Mouse (Mus musculus) splenic B cell, adult 2 months (primary cell): Measurements from ENCODE around the gene Gm2696.

Experiments used
- DNase-seq: peaks from one replicate; pipeline ENCODE4 v3.0.0-alpha.2; 2011; ENCODE audit warnings: low read depth, low spot score
- H3K27me3 ChIP-seq: 2 replicates; pipeline ENCODE4 v1.6.1; 2012; ENCODE audit warnings: mild to moderate bottlenecking, low read length, moderate library complexity, mixed read lengths; ENCODE audit not compliant: control insufficient read depth, poor library complexity, insufficient read depth, severe bottlenecking
- H3K36me3 ChIP-seq: 2 replicates; pipeline ENCODE4 v1.6.1; 2012; ENCODE audit warnings: mild to moderate bottlenecking, low read length, moderate library complexity, mixed read lengths; ENCODE audit not compliant: control insufficient read depth, poor library complexity, insufficient read depth, severe bottlenecking

Gm2696 gene

GRCm38 (mm10) chr10:77815514-77815913 lies 1.0 kb downstream of the Gm2696 start:
- DNase-seq = peak; percentile 49
- H3K36me3 ChIP-seq = no peaks in the 10 kb centered on the region
- H3K27me3 ChIP-seq = no peaks in the 10 kb centered on the region

DNA sequence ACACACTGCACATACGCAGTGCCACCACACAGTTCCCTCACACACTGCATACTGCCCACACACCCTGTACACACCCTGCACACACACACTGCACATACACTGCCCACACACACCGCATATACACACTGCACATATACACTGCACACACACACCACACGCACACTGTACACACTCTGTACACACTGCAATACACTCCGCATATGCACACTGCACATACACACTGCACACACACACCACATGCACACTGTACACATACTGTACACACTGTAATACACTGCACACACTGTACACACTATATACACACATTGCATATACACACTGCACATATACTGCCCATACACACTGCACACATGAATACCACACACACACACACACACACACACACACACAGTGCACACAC lies 4.0 kb downstream of the Gm2696 start:
- Histone ChIP-seq H3K27me3 (no peaks in the 10 kb centered on the region), H3K36me3 (no peaks in the 10 kb centered on the region)
- DNase-seq = no peak

GRCm38 (mm10) chr10:77819203-77819602 lies 4.7 kb downstream of the Gm2696 start:
- no peaks in the 10 kb centered on the region for H3K36me3 ChIP-seq
- DNase-seq = no peak
- H3K27me3 ChIP-seq = no peaks in the 10 kb centered on the region

DNA sequence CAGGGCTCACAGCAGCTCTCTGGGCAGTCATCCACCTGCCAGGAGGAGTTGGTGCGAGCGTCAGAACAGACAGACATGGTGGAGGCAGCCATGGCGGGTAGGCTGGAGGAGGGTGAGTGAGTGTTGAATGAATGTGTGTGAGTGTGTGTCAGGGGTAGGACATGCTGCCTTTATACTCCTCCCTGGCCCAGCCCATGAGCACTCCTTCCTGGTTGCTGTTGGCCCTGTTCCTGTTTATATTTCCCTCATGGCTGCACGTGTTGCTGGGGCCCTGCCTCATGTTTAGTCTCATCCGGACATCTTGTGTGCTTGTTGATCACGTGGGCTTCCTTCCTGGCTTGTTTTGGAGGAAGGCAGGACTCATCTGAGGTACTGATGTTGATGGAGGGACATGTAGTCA lies 12.5 kb downstream of the Gm2696 start, which contains the start of gene Krtap10-4:
Gene Krtap10-4, minus strand, starts transcription at position 145 of the 400 bp plus-strand sequence.
- H3K36me3 ChIP-seq = no peaks in the 10 kb centered on the region
- no peaks in the 10 kb centered on the region for H3K27me3 ChIP-seq
- no peak for DNase-seq

GRCm38 (mm10) chr10:77835647-77836046 lies 21.2 kb downstream of the Gm2696 start, which contains the start of gene Krtap10-10:
Krtap10-10 (plus strand) TSS chr10:77835947.
- H3K27me3 ChIP-seq = no peaks in the 10 kb centered on the region
- DNase-seq = no peak
- no peaks in the 10 kb centered on the region for H3K36me3 ChIP-seq

DNA sequence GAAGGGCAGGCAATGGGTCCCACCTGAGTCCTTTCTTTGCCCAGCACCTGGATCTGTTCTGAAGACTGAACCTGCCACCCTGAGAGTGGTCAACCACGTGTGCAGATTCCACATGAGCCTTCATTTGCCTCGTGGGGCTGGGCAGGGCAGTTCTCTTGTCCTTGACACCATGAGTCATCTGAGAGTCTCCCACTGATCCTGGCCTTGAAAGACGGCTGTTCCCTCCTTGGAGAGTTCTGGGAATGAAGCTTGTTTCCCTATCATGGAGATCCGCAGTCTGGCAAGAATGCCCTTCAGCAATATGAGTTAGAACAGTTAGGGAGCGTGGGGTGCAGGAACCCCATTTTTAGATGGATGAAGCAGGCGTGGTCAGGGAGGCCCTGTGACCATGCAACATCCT lies 24.5 kb downstream of the Gm2696 start:
- DNase-seq = no peak
- Histone ChIP-seq H3K36me3 (no peaks in the 10 kb centered on the region), H3K27me3 (no peaks in the 10 kb centered on the region)

DNA sequence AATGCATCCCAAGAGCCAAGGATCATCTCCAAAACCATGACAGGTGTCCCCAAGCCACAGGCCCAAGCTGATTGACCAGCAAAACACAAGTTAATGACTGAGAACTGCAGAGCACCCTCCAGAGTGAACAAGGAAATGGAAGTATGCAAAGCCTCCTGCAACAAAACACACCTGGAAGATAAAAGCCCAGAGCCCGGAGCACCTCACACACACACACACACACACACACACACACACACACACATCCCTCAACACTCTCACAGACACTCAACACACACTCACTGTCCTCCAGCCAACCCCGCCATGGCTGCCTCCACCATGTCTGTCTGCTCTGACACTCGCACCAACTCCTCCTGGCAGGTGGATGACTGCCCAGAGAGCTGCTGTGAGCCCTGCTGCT lies 32.0 kb downstream of the Gm2696 start, which contains the start of gene Gm36176:
Gene Gm36176, plus strand, starts transcription at position 301 of the 400 bp plus-strand sequence.
- Histone ChIP-seq H3K27me3 (no peaks in the 10 kb centered on the region), H3K36me3 (no peaks in the 10 kb centered on the region)
- DNase-seq = no peak

DNA sequence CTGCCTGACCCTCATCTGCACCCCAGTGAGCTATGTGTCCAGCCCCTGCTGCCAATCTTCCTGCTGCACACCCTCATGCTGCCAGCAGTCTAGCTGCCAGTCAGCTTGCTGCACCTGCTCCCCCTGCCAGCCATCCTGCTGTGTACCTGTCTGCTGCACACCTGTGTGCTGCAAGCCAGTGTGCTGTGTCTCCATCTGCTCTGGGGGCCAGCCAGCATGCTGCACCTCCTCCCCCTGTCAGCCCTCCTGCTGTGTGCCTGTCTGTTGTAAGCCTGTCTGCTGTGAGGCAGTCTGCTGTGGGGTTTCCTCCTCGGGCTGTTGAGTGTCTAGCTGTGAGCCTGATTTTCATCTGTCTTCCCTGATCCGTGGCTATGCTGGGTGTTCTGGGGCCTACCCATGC lies 32.5 kb downstream of the Gm2696 start:
- DNase-seq = no peak
- Histone ChIP-seq H3K27me3 (no peaks in the 10 kb centered on the region), H3K36me3 (no peaks in the 10 kb centered on the region)

DNA sequence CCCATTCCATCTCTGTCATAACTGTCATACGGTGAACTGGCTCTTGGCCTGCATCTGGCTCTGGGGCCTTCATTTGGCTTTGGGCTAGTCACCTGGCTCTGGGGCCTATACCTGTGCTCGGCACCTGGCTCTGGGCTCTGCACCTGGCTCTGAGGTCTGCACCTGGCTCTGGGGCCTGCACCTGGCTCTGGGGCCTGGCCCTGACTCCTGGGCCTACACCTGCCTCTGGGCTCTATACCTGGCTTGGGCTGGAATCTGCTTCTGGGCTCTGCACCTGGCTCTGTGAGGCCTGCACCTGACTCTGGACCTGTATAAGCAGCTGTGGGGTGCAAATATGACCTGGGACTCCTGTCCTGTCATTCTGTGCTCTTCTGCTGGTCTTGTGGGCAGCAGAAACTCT lies 33.1 kb downstream of the Gm2696 start:
- Histone ChIP-seq H3K27me3 (no peaks in the 10 kb centered on the region), H3K36me3 (no peaks in the 10 kb centered on the region)
- no peak for DNase-seq

GRCm38 (mm10) chr10:77852559-77852958 lies 38.1 kb downstream of the Gm2696 start, which contains the start of gene Gm10318:
Gm10318 (plus strand) TSS chr10:77852859.
- Histone ChIP-seq H3K36me3 (no peaks in the 10 kb centered on the region), H3K27me3 (no peaks in the 10 kb centered on the region)
- no peak for DNase-seq

DNA sequence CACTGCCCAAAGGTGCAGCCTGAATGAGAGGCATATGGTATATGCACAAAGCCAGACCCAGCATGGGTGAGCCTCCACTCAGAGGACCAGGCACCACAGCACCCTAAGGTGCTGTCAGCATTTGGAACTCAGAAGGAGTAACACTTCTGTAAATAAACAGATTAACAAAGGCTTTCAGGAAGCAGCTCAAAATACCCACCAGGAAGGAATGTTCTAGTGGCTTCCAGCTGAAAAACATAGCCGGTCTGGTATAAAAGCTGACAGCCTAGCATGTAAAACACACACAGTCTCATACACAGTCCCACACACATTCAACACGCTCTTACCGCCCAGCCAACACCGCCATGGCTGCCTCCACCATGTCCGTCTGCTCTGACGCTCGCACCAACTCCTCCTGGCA lies 47.2 kb downstream of the Gm2696 start, which contains the start of gene Gm3285:
Gene Gm3285, plus strand, starts transcription at position 301 of the 400 bp plus-strand sequence.
- Histone ChIP-seq H3K27me3 (no peaks in the 10 kb centered on the region), H3K36me3 (no peaks in the 10 kb centered on the region)

GRCm38 (mm10) chr10:77864067-77864761 lies 49.7 kb downstream of the Gm2696 start:
- no peaks in the 10 kb centered on the region for H3K27me3 ChIP-seq
- no peaks in the 10 kb centered on the region for H3K36me3 ChIP-seq
- DNase-seq = peak; percentile 77

More for the DNA sequence above, 47.2 kb downstream of the Gm2696 start, which contains the start of gene Gm3285:
- no peak for DNase-seq

DNA sequence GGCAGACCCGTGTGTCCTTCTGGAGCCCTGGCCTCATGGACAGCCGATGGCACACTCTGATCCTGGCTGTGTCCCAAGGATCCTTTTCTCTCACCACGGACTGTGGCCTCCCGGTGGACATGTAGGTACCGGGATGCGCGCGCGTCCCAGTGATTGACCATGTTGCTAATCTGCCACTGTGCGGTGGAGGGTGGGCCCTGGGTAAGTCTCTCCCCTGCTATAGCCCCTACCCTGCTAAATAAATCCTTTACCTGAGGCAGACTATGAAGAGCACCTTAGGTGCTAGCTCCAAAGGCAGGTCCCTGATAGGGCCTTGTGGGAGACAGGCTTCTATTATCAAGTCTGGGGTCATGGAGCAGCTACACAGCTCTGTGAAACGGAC lies 50.3 kb downstream of the Gm2696 start:
- H3K36me3 ChIP-seq = no peaks in the 10 kb centered on the region
- no peak for DNase-seq
- H3K27me3 ChIP-seq = no peaks in the 10 kb centered on the region

- DNase-seq = no peak
- Histone ChIP-seq H3K36me3 (no peaks in the 10 kb centered on the region), H3K27me3 (no peaks in the 10 kb centered on the region)
These were observed 53.1 kb downstream of the Gm2696 start for GRCm38 (mm10) chr10:77867546-77867945.

GRCm38 (mm10) chr10:77869651-77870050 lies 55.2 kb downstream of the Gm2696 start:
- Histone ChIP-seq H3K27me3 (no peaks in the 10 kb centered on the region), H3K36me3 (no peaks in the 10 kb centered on the region)
- no peak for DNase-seq
